Comparison of ENCODE assay signal across 8 mouse cellular contexts in the genomic region with DNA sequence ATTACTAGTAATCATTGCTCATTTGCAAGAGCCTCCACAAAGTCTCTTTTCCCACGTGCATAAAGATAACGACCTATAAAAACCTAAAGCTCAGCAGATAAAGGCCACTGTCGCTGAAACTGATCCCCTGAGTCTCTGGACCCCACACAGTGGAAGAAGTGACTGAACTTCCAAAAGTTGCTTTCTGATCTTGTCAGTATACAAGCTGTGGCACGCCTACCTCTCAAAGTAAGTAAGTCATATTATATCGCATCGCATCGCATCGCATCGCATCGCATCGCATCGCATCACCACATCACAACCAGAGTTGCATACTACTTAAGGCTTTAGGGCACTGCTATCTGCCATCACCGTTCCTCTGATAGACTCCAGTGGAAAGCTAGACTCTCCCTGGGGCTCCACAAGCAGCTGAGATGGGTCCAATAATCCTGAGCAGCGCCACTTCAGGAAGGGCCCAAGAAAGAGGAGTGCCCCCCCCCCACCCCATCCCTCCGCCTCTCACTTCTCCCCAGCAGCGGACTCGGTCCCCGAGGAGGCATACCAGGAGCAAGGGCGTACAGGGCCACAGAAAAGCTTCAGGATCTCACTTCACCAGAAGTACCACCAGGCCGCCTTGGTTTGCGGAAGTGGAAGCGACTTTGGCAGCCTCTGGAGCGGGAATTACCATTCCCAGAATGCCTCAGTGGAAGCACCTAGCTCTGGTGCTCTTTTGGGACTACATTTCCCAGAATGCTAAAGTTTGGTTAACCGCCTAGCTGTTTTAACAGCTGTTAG. TPM values are rescaled to one million over a fixed set of nuclear protein-coding genes. Genes with fewer than 3 reads are reported as not detected.
A peak's percentile ranks its signal among the peaks of the same experiment; 100 is the strongest.
DNase-seq lines count a peak whose midpoint lies in the region; ATAC-seq and TF ChIP-seq lines count a peak whose summit lies in the region.

No protein-coding gene starts in this region.

- 20% methylated on average over 24 of the region's 24 CpGs for WGBS in forebrain, embryonic 10.5 days
- 17% methylated on average over 24 of the region's 24 CpGs for WGBS in heart, embryonic 13.5 days
- 12% methylated on average over 24 of the region's 24 CpGs for WGBS in kidney, postnatal 0 days
- 19% methylated on average over 21 of the region's 24 CpGs for WGBS in midbrain, postnatal 0 days

- no peak for TF ChIP-seq CTCF in E14TG2a.4 (conservative IDR thresholded peaks at IDR 0.05; ENCODE audit: low read length)
- TF ChIP-seq CTCF in kidney, postnatal 0 days (IDR thresholded peaks at IDR 0.05; ENCODE audit: low read depth), result 0 out of 2 replicates have a peak, but pooled peaks have one; percentile 12
- TF ChIP-seq CTCF in midbrain, postnatal 0 days (IDR thresholded peaks at IDR 0.05), result peak; percentile 16; the same call in 1 of the 2 replicates

- peak overlapping the region; percentile 83 for H3K4me2 ChIP-seq in heart, embryonic 13.5 days
- H3K4me2 ChIP-seq in kidney, postnatal 0 days (ENCODE audit: low read length), result peak overlapping the region; percentile 69
- H3K4me2 ChIP-seq in midbrain, postnatal 0 days (ENCODE audit: low read depth, low read length, poor library complexity, severe bottlenecking), result peak overlapping the region; percentile 72

- no peaks in the 10 kb centered on the region for H3K9me3 ChIP-seq in E14TG2a.4 (ENCODE audit: low read length)
- H3K9me3 ChIP-seq in forebrain, embryonic 10.5 days, result peaks cover 3% of the 10 kb centered on the region; the same call in 1 of the 2 replicates
- H3K9me3 ChIP-seq in heart, embryonic 13.5 days, result no peaks in the 10 kb centered on the region
- H3K9me3 ChIP-seq in kidney, postnatal 0 days (replicated peaks; ENCODE audit: low read length), result no peaks in the 10 kb centered on the region
- no peaks in the 10 kb centered on the region for H3K9me3 ChIP-seq in midbrain, postnatal 0 days (ENCODE audit: low read length)

- H3K36me3 ChIP-seq in E14TG2a.4 (ENCODE audit: insufficient read depth, low read length), result peaks cover 28% of the 10 kb centered on the region
- peaks cover 37% of the 10 kb centered on the region for H3K36me3 ChIP-seq in forebrain, embryonic 10.5 days (replicated peaks)
- H3K36me3 ChIP-seq in heart, embryonic 13.5 days, result peaks cover 37% of the 10 kb centered on the region
- H3K36me3 ChIP-seq in kidney, postnatal 0 days (ENCODE audit: insufficient read depth, low read length), result peaks cover 12% of the 10 kb centered on the region; the same call in 1 of the 2 replicates
- peaks cover 2% of the 10 kb centered on the region; the same call in 1 of the 2 replicates for H3K36me3 ChIP-seq in midbrain, postnatal 0 days (ENCODE audit: insufficient read depth, low read length)

- no peak overlapping the region for H3K27ac ChIP-seq in brown adipose tissue, adult 24 weeks (replicated peaks; ENCODE audit: low read depth, low read length)
- H3K27ac ChIP-seq in forebrain, embryonic 10.5 days, result peak overlapping the region; percentile 93
- H3K27ac ChIP-seq in heart, embryonic 13.5 days (replicated peaks), result peak overlapping the region; percentile 82
- peak overlapping the region; percentile 82 for H3K27ac ChIP-seq in kidney, postnatal 0 days
- H3K27ac ChIP-seq in midbrain, postnatal 0 days (ENCODE audit: low read depth, low read length), result peak overlapping the region; percentile 59

- H3K9ac ChIP-seq in heart, embryonic 13.5 days, result peak overlapping the region; percentile 94
- peak overlapping the region; percentile 92 for H3K9ac ChIP-seq in kidney, postnatal 0 days (ENCODE audit: low read depth, low read length)
- peak overlapping the region; percentile 78 for H3K9ac ChIP-seq in midbrain, postnatal 0 days (replicated peaks; ENCODE audit: low read length, poor library complexity, severe bottlenecking)

- no peaks in the 10 kb centered on the region for H3K27me3 ChIP-seq in E14TG2a.4 (ENCODE audit: insufficient read depth, low read length)
- H3K27me3 ChIP-seq in forebrain, embryonic 10.5 days (ENCODE audit: poor library complexity, severe bottlenecking), result no peaks in the 10 kb centered on the region
- no peaks in the 10 kb centered on the region for H3K27me3 ChIP-seq in heart, embryonic 13.5 days (replicated peaks)
- no peaks in the 10 kb centered on the region for H3K27me3 ChIP-seq in kidney, postnatal 0 days (ENCODE audit: insufficient read depth, low read length)
- no peaks in the 10 kb centered on the region for H3K27me3 ChIP-seq in midbrain, postnatal 0 days (ENCODE audit: insufficient read depth, low read length)

- ATAC-seq in heart, embryonic 13.5 days (ENCODE audit: extremely low read depth, insufficient number of reproducible peaks, low FRiP score, low TSS enrichment), result peak; percentile 46
- ATAC-seq in kidney, postnatal 0 days (replicated peaks; ENCODE audit: low FRiP score, low read depth), result peak; percentile 89
- ATAC-seq in midbrain, postnatal 0 days (ENCODE audit: low FRiP score), result peak; percentile 89

- H3K4me1 ChIP-seq in E14TG2a.4 (replicated peaks; ENCODE audit: low read depth, low read length), result peaks cover 12% of the 10 kb centered on the region
- H3K4me1 ChIP-seq in brown adipose tissue, adult 24 weeks (ENCODE audit: control insufficient read depth, insufficient read depth, insufficient read length, low read length), result peaks cover 3% of the 10 kb centered on the region; the same call in 1 of the 2 replicates
- H3K4me1 ChIP-seq in forebrain, embryonic 10.5 days, result peaks cover 15% of the 10 kb centered on the region
- H3K4me1 ChIP-seq in heart, embryonic 13.5 days, result peaks cover 10% of the 10 kb centered on the region
- H3K4me1 ChIP-seq in kidney, postnatal 0 days (replicated peaks; ENCODE audit: insufficient read depth, low read length), result 0 out of 2 replicates have a peak, but pooled peaks cover 3% of the 10 kb centered on the region
- H3K4me1 ChIP-seq in midbrain, postnatal 0 days (ENCODE audit: insufficient read depth, low read length), result no peaks in the 10 kb centered on the region

- peak overlapping the region; percentile 84 for H3K4me3 ChIP-seq in E14TG2a.4 (replicated peaks; ENCODE audit: low read length)
- peak overlapping the region; percentile 64 for H3K4me3 ChIP-seq in brown adipose tissue, adult 24 weeks (ENCODE audit: insufficient read depth, low read depth, low read length)
- peak overlapping the region; percentile 75 for H3K4me3 ChIP-seq in forebrain, embryonic 10.5 days
- H3K4me3 ChIP-seq in heart, embryonic 13.5 days, result peak overlapping the region; percentile 76
- H3K4me3 ChIP-seq in kidney, postnatal 0 days (replicated peaks; ENCODE audit: low read depth, low read length), result peak overlapping the region; percentile 64
- peak overlapping the region; percentile 61 for H3K4me3 ChIP-seq in midbrain, postnatal 0 days (ENCODE audit: low read depth, low read length)

- DNase-seq in forebrain, embryonic 10.5 days (ENCODE audit: extremely low spot score, low spot score), result peak; percentile 68
- peak; percentile 94 for DNase-seq in kidney, postnatal 0 days (ENCODE audit: low spot score)
- peak; percentile 51 for DNase-seq in liver
- peak; percentile 94 for DNase-seq in midbrain, postnatal 0 days (ENCODE audit: low spot score)
- DNase-seq in telencephalon, adult 2 months (ENCODE audit: low read depth, low spot score), result peak; percentile 93

RNA-seq across cellular contexts. Expression of a gene that starts 3.6 kb away (rescaled TPM):
- polyA plus RNA-seq in brown adipose tissue, adult 24 weeks (2012; ENCODE audit: insufficient read depth, insufficient read length, missing spikeins), result 1.5 and 1.7 TPM in 2 replicates
- polyA plus RNA-seq in forebrain, embryonic 10.5 days (2016; fragmentation: Nextera tagmentation; extraction: Ambion mirVana), result 9.2 and 11.3 TPM in 2 replicates
- polyA plus RNA-seq in heart, embryonic 13.5 days (2015; fragmentation: Nextera tagmentation; extraction: Ambion mirVana), result 5.8 and 6.8 TPM in 2 replicates
- 6.3 and 7.4 TPM in 2 replicates for polyA plus RNA-seq in kidney, postnatal 0 days (2015; fragmentation: Nextera tagmentation; extraction: Ambion mirVana)
- total RNA-seq in midbrain, postnatal 0 days (2014; rRNA removed), result 6.2 and 6.7 TPM in 2 replicates
- 2.5 and 2.6 TPM in 2 replicates for polyA plus RNA-seq in midbrain, postnatal 0 days (2015; fragmentation: Nextera tagmentation; extraction: Ambion mirVana)

RNA-seq across cellular contexts. Expression of a gene that starts 29.7 kb away (rescaled TPM):
- polyA plus RNA-seq in brown adipose tissue, adult 24 weeks (2012; ENCODE audit: insufficient read depth, insufficient read length, missing spikeins), result 0.46 TPM in 1 of 2 replicates, not detected in the other
- polyA plus RNA-seq in forebrain, embryonic 10.5 days (2016; fragmentation: Nextera tagmentation; extraction: Ambion mirVana), result 5.4 and 7.1 TPM in 2 replicates
- 3.0 and 3.1 TPM in 2 replicates for polyA plus RNA-seq in heart, embryonic 13.5 days (2015; fragmentation: Nextera tagmentation; extraction: Ambion mirVana)
- polyA plus RNA-seq in kidney, postnatal 0 days (2015; fragmentation: Nextera tagmentation; extraction: Ambion mirVana), result 2.2 and 2.5 TPM in 2 replicates
- 5.4 and 5.5 TPM in 2 replicates for total RNA-seq in midbrain, postnatal 0 days (2014; rRNA removed)
- polyA plus RNA-seq in midbrain, postnatal 0 days (2015; fragmentation: Nextera tagmentation; extraction: Ambion mirVana), result 2.5 TPM in 2 replicates

RNA-seq across cellular contexts. Expression of a gene that starts 32.8 kb away (rescaled TPM):
- not detected in 2 replicates for polyA plus RNA-seq in brown adipose tissue, adult 24 weeks (2012; ENCODE audit: insufficient read depth, insufficient read length, missing spikeins)
- polyA plus RNA-seq in forebrain, embryonic 10.5 days (2016; fragmentation: Nextera tagmentation; extraction: Ambion mirVana), result 4.9 and 6.3 TPM in 2 replicates
- polyA plus RNA-seq in heart, embryonic 13.5 days (2015; fragmentation: Nextera tagmentation; extraction: Ambion mirVana), result 3.1 and 3.2 TPM in 2 replicates
- polyA plus RNA-seq in kidney, postnatal 0 days (2015; fragmentation: Nextera tagmentation; extraction: Ambion mirVana), result 2.2 and 2.4 TPM in 2 replicates
- total RNA-seq in midbrain, postnatal 0 days (2014; rRNA removed), result 4.1 and 5.3 TPM in 2 replicates
- 2.1 and 2.4 TPM in 2 replicates for polyA plus RNA-seq in midbrain, postnatal 0 days (2015; fragmentation: Nextera tagmentation; extraction: Ambion mirVana)

RNA-seq across cellular contexts. Expression of a gene that starts 46.9 kb away (rescaled TPM):
- polyA plus RNA-seq in brown adipose tissue, adult 24 weeks (2012; ENCODE audit: insufficient read depth, insufficient read length, missing spikeins), result 0.88 and 1.8 TPM in 2 replicates
- 2.2 and 2.7 TPM in 2 replicates for polyA plus RNA-seq in forebrain, embryonic 10.5 days (2016; fragmentation: Nextera tagmentation; extraction: Ambion mirVana)
- 2.3 TPM in 2 replicates for polyA plus RNA-seq in heart, embryonic 13.5 days (2015; fragmentation: Nextera tagmentation; extraction: Ambion mirVana)
- polyA plus RNA-seq in kidney, postnatal 0 days (2015; fragmentation: Nextera tagmentation; extraction: Ambion mirVana), result 3.2 and 3.3 TPM in 2 replicates
- total RNA-seq in midbrain, postnatal 0 days (2014; rRNA removed), result 5.5 and 7.4 TPM in 2 replicates
- polyA plus RNA-seq in midbrain, postnatal 0 days (2015; fragmentation: Nextera tagmentation; extraction: Ambion mirVana), result 3.4 and 3.7 TPM in 2 replicates
